Mouse (Mus musculus): Measurements from ENCODE around the gene Palld. TPM values are rescaled to one million over a fixed set of nuclear protein-coding genes. Genes with fewer than 3 reads are reported as not detected.

Gene Palld
- 34.1 and 44.7 TPM in 2 replicates for polyA plus RNA-seq (2012; rRNA removed; ENCODE audit: low replicate concordance)

DNA sequence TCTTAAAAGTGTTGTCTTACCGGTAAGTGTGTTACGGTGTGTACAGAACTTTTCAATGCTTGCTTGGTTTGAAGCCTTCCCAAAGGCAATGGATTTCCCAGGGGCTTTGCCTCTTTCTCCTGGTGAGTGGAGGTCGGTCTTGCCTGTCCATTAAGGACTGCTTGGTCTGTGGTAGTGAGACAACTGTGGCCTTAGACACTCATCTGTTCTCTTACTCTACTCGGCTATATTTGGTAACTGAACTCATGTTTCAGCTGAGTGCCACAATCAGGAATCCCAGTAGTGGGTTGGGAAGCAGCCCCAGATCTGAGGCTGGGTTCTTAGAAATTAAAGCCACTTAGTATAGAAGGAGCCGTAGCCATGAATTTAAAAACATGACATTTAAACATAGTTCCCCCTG, at the start of gene Palld:
Palld (minus strand) TSS at position 170 of the 400 bp plus-strand sequence.

DNA sequence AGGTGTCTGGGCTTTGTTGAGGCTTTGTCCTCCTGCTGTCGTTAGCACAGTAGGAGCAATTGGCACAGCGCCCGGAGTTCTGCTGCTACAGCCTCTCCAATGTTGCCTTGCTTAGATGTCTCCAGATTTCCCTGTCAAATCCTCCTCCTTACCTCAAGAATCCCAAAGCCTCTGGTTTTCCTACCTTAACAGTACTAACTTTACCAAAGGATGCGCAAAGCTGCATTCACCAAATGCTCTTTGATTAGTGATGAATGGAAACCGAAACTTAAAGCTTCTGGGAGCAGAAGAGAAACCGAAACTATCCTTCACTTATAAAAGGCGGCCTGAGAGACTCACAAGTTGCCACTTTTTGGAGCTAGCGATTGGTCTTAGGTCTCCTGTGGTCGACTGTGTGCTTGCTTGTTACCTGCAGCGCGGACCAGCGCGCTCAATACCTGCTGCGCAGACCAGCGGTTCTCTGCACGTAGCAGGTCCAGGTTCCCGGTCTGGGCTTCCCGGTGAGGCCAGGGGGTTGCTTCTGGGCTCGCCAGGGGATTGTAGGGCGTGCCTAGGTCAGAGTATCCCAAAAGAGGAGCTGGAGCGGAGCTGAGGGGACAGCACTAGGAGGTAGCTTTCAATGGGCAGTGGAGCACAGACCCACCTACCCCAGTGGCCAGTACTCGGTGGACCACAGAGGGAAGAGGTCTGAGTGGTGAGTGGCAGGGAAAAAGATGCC, 25.4 kb upstream of the Palld start, which contains the start of gene Ddx60:
Ddx60 (plus strand) TSS at position 311 of the 718 bp plus-strand sequence.

DNA sequence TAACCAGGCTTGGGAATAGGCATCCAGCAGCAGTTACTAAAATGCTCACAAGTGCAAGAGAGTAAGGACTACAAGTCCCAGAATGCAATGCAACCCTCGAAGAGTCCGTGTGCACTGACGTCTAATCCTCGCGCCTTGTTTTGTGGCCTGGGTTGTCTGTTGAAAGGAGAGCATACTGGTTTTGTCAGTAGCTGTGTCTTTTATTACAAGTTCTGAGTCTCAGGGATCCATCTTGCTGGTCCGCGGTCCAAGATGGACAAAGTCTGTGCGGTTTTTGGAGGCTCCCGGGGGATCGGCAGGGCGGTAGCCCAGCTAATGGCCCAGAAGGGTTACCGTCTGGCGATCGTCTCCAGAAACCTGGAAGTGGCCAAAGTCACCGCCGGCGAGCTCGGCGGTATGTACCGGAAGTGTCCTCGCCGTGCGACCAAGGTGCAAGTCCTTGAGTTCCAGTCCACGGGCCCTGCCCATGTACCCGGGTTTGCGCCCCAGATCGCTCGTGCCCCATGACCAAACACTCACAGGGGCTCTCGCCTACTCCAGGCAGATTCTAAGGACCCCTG, 414.8 kb downstream of the Palld start, which contains the start of gene Cbr4:
Cbr4 (plus strand) TSS at position 138 of the 560 bp plus-strand sequence.

Other genes with a start within 250 kb of the Palld start
- 1.1 and 3.4 TPM in 2 replicates for gene Ddx60, start 25.4 kb upstream of the Palld start, polyA plus RNA-seq (2012; rRNA removed; ENCODE audit: low replicate concordance)
- 15.7 TPM in 1 of 2 replicates, not detected in the other for gene Anxa10, start 220.5 kb upstream of the Palld start, polyA plus RNA-seq (2012; rRNA removed; ENCODE audit: low replicate concordance)

Data from duodenum, adult 2 months (tissue).